13 mouse cellular contexts compared by ENCODE assay signal in the genomic region with DNA sequence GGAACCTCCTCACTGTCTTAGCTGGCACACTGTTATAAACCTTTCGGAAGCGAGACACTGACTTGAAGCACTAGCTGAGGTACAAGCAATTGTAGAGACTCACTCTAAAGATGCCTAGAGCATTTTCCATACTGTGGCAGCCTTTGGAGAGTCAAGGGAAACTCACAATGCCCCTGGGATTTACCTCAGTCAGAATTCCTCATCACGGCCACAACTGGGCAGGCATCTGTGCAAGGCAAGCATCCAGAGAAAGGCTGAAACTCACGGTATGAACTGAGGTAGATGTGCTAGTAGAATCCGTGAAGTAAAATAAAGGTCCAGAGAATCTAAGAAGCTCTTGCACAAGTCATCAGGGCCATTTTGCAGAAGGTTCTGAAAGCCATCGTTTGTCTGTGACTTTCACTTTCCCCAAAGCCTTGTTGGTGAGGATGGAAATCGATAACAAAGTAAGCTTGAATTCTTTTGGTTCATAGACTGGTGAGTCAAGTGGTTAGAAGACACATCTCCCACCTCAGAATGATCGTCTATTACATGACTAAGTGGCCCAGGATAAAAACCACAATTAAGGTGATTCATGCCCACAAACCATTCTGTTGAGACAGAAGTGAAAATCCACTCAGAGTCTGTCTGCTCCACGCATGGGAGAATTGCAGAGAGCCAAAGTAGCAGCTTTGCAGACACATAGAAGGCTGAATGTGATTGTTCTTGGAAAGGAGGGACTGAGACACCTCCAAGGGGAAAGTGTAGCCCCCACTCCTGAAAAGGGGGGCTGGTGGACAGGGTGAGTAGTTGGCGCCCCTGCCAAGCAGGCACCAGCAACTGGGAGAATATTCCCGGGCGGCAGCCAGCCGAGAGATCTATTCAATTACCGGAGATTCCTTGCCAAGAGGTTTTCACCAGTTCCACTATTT. TPM values are rescaled to one million over a fixed set of nuclear protein-coding genes. Genes with fewer than 3 reads are reported as not detected.
DNase-seq lines count a peak whose midpoint lies in the region; ATAC-seq and TF ChIP-seq lines count a peak whose summit lies in the region.
"Had no signal": no experiment of that assay in that cellular context is flagged by ENCODE, and none has a peak within 500 bp of the region (broad histone marks: within the 10 kb centered on the region; RNA-seq: fewer than 3 reads in every experiment).

No protein-coding gene starts in this region.

- no peak for TF ChIP-seq CTCF in heart, postnatal 0 days (IDR thresholded peaks at IDR 0.05; ENCODE audit: low read depth)
- no peak for TF ChIP-seq CTCF in heart, adult 2 months (IDR thresholded peaks at IDR 0.05)
- TF ChIP-seq CTCF in CH12.LX (conservative IDR thresholded peaks at IDR 0.05 in 1 of 2, IDR thresholded peaks at IDR 0.05 in 1 of 2; ENCODE audit: low read depth in 2 of 2, low read length in 2 of 2): no peak

- H3K4me1 ChIP-seq in heart, postnatal 0 days (ENCODE audit: control insufficient read depth, insufficient read depth): no peaks in the 10 kb centered on the region
- no peaks in the 10 kb centered on the region for H3K4me1 ChIP-seq in heart, adult 2 months (ENCODE audit: control insufficient read depth, insufficient read depth, low read length)
- peaks cover 7 to 26% of the 10 kb centered on the region in 2 experiments; a peak in 3 of 4 replicates for H3K4me1 ChIP-seq in CH12.LX (ENCODE audit: control insufficient read depth in 1 of 2, insufficient read depth in 2 of 2)
- H3K4me1 ChIP-seq in forebrain, embryonic 14.5 days (ENCODE audit: control insufficient read depth, insufficient read depth, low read length): peaks cover 5% of the 10 kb centered on the region
- peaks cover 8% of the 10 kb centered on the region for H3K4me1 ChIP-seq in midbrain, embryonic 16.5 days (ENCODE audit: control insufficient read depth, insufficient read depth, low read length)
- H3K4me1 ChIP-seq: neural tube, embryonic 13.5 days had no signal

- no peak for TF ChIP-seq POLR2A in heart, adult 2 months (IDR thresholded peaks at IDR 0.05; ENCODE audit: insufficient read depth, low read depth, low read length)
- TF ChIP-seq POLR2A in CH12.LX (IDR thresholded peaks at IDR 0.05; ENCODE audit: low read depth, low read length): no peak

- no peak overlapping the region for H3K4me3 ChIP-seq in heart, postnatal 0 days (ENCODE audit: low read depth, low read length)
- H3K4me3 ChIP-seq in heart, adult 2 months: no peak overlapping the region
- no peak overlapping the region for H3K4me3 ChIP-seq in CH12.LX (replicated peaks in 1 of 3; ENCODE audit: low read depth in 2 of 3, low read length in 2 of 3, poor library complexity in 1 of 3)
- no peak overlapping the region for H3K4me3 ChIP-seq in forebrain, embryonic 14.5 days (ENCODE audit: low read depth, low read length)
- no peak overlapping the region for H3K4me3 ChIP-seq in midbrain, embryonic 16.5 days (ENCODE audit: low read depth, low read length)
- H3K4me3 ChIP-seq: neural tube, embryonic 13.5 days had no signal

- no peak for TF ChIP-seq RAD21 in CH12.LX (IDR thresholded peaks at IDR 0.05; ENCODE audit: low read depth, low read length)

- H3K27me3 ChIP-seq in heart, postnatal 0 days (ENCODE audit: control insufficient read depth, insufficient read depth, low read length): no peaks in the 10 kb centered on the region
- no peaks in the 10 kb centered on the region for H3K27me3 ChIP-seq in heart, adult 2 months (ENCODE audit: control insufficient read depth, insufficient read depth, low read length)
- no peaks in the 10 kb centered on the region for H3K27me3 ChIP-seq in CH12.LX (replicated peaks)
- no peaks in the 10 kb centered on the region for H3K27me3 ChIP-seq in forebrain, embryonic 14.5 days (replicated peaks; ENCODE audit: control insufficient read depth, insufficient read depth, low read length)
- H3K27me3 ChIP-seq in midbrain, embryonic 16.5 days (ENCODE audit: control insufficient read depth, insufficient read depth, low read depth, low read length): no peaks in the 10 kb centered on the region
- H3K27me3 ChIP-seq: neural tube, embryonic 13.5 days had no signal

- peak overlapping the region; percentile 15; the same call in 1 of the 2 replicates for H3K4me2 ChIP-seq in heart, postnatal 0 days (ENCODE audit: low read depth, low read length)
- peak overlapping the region; percentile 55 for H3K4me2 ChIP-seq in CH12.LX (ENCODE audit: insufficient read depth, low read depth, poor library complexity, severe bottlenecking)
- peak overlapping the region; percentile 29; the same call in 1 of the 2 replicates for H3K4me2 ChIP-seq in forebrain, embryonic 14.5 days (ENCODE audit: low read length)
- H3K4me2 ChIP-seq in midbrain, embryonic 16.5 days (ENCODE audit: low read length): peak overlapping the region; percentile 30
- H3K4me2 ChIP-seq: heart, embryonic 11.5 days; neural tube, embryonic 13.5 days had no signal

- TF ChIP-seq EP300 in heart, postnatal 0 days (IDR thresholded peaks at IDR 0.05; ENCODE audit: low read depth): no peak
- TF ChIP-seq EP300 in heart, adult 2 months (IDR thresholded peaks at IDR 0.05; ENCODE audit: insufficient read depth, low read depth, low read length): no peak
- TF ChIP-seq EP300 in CH12.LX (IDR thresholded peaks at IDR 0.05; ENCODE audit: low read length): no peak

- 51% methylated on average over 14 of the region's 14 CpGs for WGBS in heart, postnatal 0 days
- 54% methylated on average over 14 of the region's 14 CpGs for WGBS in heart, adult 2 months
- 39% methylated on average over 14 of the region's 14 CpGs for WGBS in forebrain, embryonic 14.5 days
- 37% methylated on average over 14 of the region's 14 CpGs for WGBS in midbrain, embryonic 16.5 days

- no peak overlapping the region for H3K9ac ChIP-seq in heart, postnatal 0 days (replicated peaks; ENCODE audit: low read depth, low read length)
- H3K9ac ChIP-seq in heart, adult 2 months (ENCODE audit: low read depth, low read length): no peak overlapping the region
- no peak overlapping the region for H3K9ac ChIP-seq in CH12.LX (ENCODE audit: insufficient read depth, low read depth)
- H3K9ac ChIP-seq in forebrain, embryonic 14.5 days (ENCODE audit: low read length): no peak overlapping the region
- H3K9ac ChIP-seq in midbrain, embryonic 16.5 days (ENCODE audit: low read depth, low read length): no peak overlapping the region
- H3K9ac ChIP-seq: neural tube, embryonic 13.5 days had no signal

- intact Hi-C loops in heart, adult 2 months (cut with DNase I): no loop called here

- in situ Hi-C loops in CH12.LX (cut with MboI; ENCODE audit: low pct_ligation_motif_present, low pct_unique_long_range_greater_than_20kb, low sequenced_read_pairs): no loop called here

- no peak for DNase-seq in heart, postnatal 0 days (ENCODE audit: low spot score)
- DNase-seq in heart, adult 2 months: no peak
- DNase-seq in CH12.LX (ENCODE audit: extremely low read depth): no peak
- no peak for DNase-seq in forebrain, embryonic 14.5 days (ENCODE audit: low spot score)
- DNase-seq in spleen, postnatal 14 days (ENCODE audit: low spot score in 2 of 2): no peak
- no peak for DNase-seq in urinary bladder, postnatal 4 days (ENCODE audit: low spot score in 2 of 2)
- DNase-seq in cerebellum, postnatal 25 days: no peak
- DNase-seq: lung, adult 2 months had no signal

- no peaks in the 10 kb centered on the region for H3K36me3 ChIP-seq in heart, postnatal 0 days (replicated peaks; ENCODE audit: control insufficient read depth, insufficient read depth, low read length)
- H3K36me3 ChIP-seq in heart, adult 2 months (ENCODE audit: control insufficient read depth, insufficient read depth, low read length): no peaks in the 10 kb centered on the region
- no peaks in the 10 kb centered on the region for H3K36me3 ChIP-seq in CH12.LX (replicated peaks in 1 of 2; ENCODE audit: control insufficient read depth in 1 of 2, insufficient read depth in 1 of 2, low read length in 1 of 2)
- H3K36me3 ChIP-seq in forebrain, embryonic 14.5 days (ENCODE audit: control insufficient read depth, insufficient read depth, low read length): no peaks in the 10 kb centered on the region
- no peaks in the 10 kb centered on the region for H3K36me3 ChIP-seq in midbrain, embryonic 16.5 days (ENCODE audit: control insufficient read depth, insufficient read depth, low read length)
- H3K36me3 ChIP-seq: neural tube, embryonic 13.5 days had no signal

- H3K79me2 ChIP-seq in heart, adult 2 months (replicated peaks; ENCODE audit: control insufficient read depth, insufficient read depth, low read length): no peaks in the 10 kb centered on the region
- no peaks in the 10 kb centered on the region for H3K79me2 ChIP-seq in CH12.LX (replicated peaks; ENCODE audit: control insufficient read depth, extremely low read depth, insufficient read depth, poor library complexity, severe bottlenecking)

- no peak for ATAC-seq in heart, postnatal 0 days (ENCODE audit: insufficient read depth, low read depth)
- peak; percentile 66; the same call in 1 of the 2 replicates for ATAC-seq in forebrain, embryonic 14.5 days
- peak; percentile 67 for ATAC-seq in midbrain, embryonic 16.5 days
- ATAC-seq: CD4-positive, CD25-positive, alpha-beta regulatory T cell, adult 4 months had no signal

- dilution Hi-C loops in CH12.LX (cut with MboI; ENCODE audit: extremely low pct_ligation_motif_present, extremely low pct_unique_long_range_greater_than_20kb, low sequenced_read_pairs): no loop called here

- H3K27ac ChIP-seq in heart, postnatal 0 days (ENCODE audit: low read depth): no peak overlapping the region
- no peak overlapping the region for H3K27ac ChIP-seq in heart, adult 2 months
- no peak overlapping the region for H3K27ac ChIP-seq in CH12.LX (ENCODE audit: insufficient read depth, low read depth)
- no peak overlapping the region for H3K27ac ChIP-seq in forebrain, embryonic 14.5 days (ENCODE audit: low read depth, low read length)
- H3K27ac ChIP-seq in midbrain, embryonic 16.5 days (ENCODE audit: low read length): no peak overlapping the region; the same call in 1 of the 2 replicates
- H3K27ac ChIP-seq: kidney, postnatal 0 days; neural tube, embryonic 13.5 days had no signal

- no peaks in the 10 kb centered on the region for H3K9me3 ChIP-seq in heart, postnatal 0 days (replicated peaks; ENCODE audit: control insufficient read depth, low read length)
- H3K9me3 ChIP-seq in CH12.LX (replicated peaks; ENCODE audit: low read length): no peaks in the 10 kb centered on the region
- H3K9me3 ChIP-seq in forebrain, embryonic 14.5 days (replicated peaks; ENCODE audit: control insufficient read depth, low read length): no peaks in the 10 kb centered on the region
- no peaks in the 10 kb centered on the region for H3K9me3 ChIP-seq in midbrain, embryonic 16.5 days (replicated peaks; ENCODE audit: control insufficient read depth, low read length, poor library complexity, severe bottlenecking)
- H3K9me3 ChIP-seq: neural tube, embryonic 13.5 days had no signal

RNA-seq across cellular contexts. Expression of a gene that starts 42.2 kb away (rescaled TPM):
- total RNA-seq in heart, postnatal 0 days (2014; rRNA removed; ENCODE audit: low replicate concordance): 11.9 and 17.9 TPM in 2 replicates
- polyA plus RNA-seq in heart, postnatal 0 days (2015; fragmentation: Nextera tagmentation; extraction: Ambion mirVana): 6.5 TPM in 2 replicates
- 1 to 10 TPM; 7.1 to 9.1 TPM for total RNA-seq in heart, adult 2 months (2021)
- 7.0 and 11.2 TPM in 2 replicates for polyA plus RNA-seq in heart, adult 2 months (2012; rRNA removed)
- 32.2 and 35.8 TPM in 2 replicates for total RNA-seq in CH12.LX (2012; rRNA removed)
- total RNA-seq in CH12.LX (2014; rRNA removed): 22.2 and 23.1 TPM in 2 replicates
- polyA plus RNA-seq in CH12.LX (2012; ENCODE audit: insufficient read length, low read depth): 42.8 and 50.2 TPM in 2 replicates
- polyA plus RNA-seq in forebrain, embryonic 14.5 days (2014; fragmentation: Nextera tagmentation; extraction: Ambion mirVana): 22.6 and 27.8 TPM in 2 replicates
- polyA plus RNA-seq in midbrain, embryonic 16.5 days (2015; fragmentation: Nextera tagmentation; extraction: Ambion mirVana): 38.5 and 43.2 TPM in 2 replicates
